Mouse (Mus musculus): ENCODE data around the gene Trappc6b. TPM values are rescaled to one million over a fixed set of nuclear protein-coding genes. Genes with fewer than 3 reads are reported as not detected.
A peak's percentile ranks its signal among the peaks of the same experiment; 100 is the strongest.
"Not testable (repeated sequence)": the region's sequence is repeated elsewhere in the genome, so short reads cannot be mapped to it uniquely, and the experiment has no call there.

The Trappc6b gene
- polyA plus RNA-seq, 1 experiment, result not detected

DNA sequence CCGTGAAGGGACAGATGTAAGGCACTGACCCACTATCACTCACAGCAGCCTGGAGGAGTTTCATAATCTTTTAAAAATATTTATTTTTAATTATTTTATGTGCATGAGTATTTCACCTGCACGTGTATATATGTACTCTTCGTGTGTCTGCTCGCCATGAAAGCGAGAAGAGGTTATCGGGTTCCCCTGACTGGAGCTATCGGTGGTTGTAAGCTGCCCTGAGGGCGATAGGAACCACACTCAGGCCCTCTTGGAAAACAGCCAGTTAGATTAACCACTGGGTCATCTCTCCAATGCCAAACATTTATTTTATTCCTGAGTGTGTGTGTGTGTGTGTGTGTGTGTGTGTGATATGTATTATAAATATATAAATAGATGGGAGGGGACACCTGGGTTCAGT, 3.6 kb upstream of the Trappc6b start:
- Histone ChIP-seq H3K4me1 (ENCODE audit: control insufficient read depth, insufficient read depth, low read length) (no peaks in the 10 kb centered on the region), H3K4me3 (ENCODE audit: insufficient read depth, low read depth, low read length) (no peak overlapping the region), H3K27ac (ENCODE audit: insufficient read depth, low read depth, low read length) (no peak overlapping the region)
- TF ChIP-seq CTCF (IDR thresholded peaks at IDR 0.05; ENCODE audit: insufficient read depth, low read depth, low read length), result no peak
- TF ChIP-seq POLR2A (IDR thresholded peaks at IDR 0.05; ENCODE audit: insufficient read depth, low read depth, low read length), result no peak
- whole genome bisulfite sequencing, result 82% methylated on average over 8 of the region's 8 CpGs

DNA sequence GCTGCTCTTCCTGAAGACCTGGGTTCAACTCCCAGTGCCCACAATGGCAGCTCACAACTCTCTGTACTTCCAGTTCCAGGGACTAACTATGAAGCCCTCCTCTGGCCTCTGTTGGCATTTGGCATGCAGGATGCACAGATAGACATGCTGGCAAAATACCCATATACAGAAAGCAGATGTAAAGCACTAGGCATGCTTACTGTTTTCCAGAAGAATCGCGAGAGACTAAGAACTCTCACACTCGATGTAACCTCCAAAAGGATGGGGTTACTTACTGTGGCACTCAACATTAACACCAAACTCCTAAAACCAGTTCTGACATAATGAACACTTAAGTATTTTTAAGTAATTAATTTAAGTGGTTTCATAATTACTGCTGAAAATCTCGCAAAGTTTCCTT, 950 bp downstream of the Trappc6b start:
- no peak overlapping the region for H3K27ac ChIP-seq (ENCODE audit: insufficient read depth, low read depth, low read length)
- peak overlapping the region; percentile 70 for H3K4me3 ChIP-seq (ENCODE audit: insufficient read depth, low read depth, low read length)
- TF ChIP-seq POLR2A (IDR thresholded peaks at IDR 0.05; ENCODE audit: insufficient read depth, low read depth, low read length) (no peak), CTCF (IDR thresholded peaks at IDR 0.05; ENCODE audit: insufficient read depth, low read depth, low read length) (no peak)
- H3K4me1 ChIP-seq (ENCODE audit: control insufficient read depth, insufficient read depth, low read length), result 0 out of 2 replicates have a peak, but pooled peaks cover 2% of the 10 kb centered on the region
- 24% methylated on average over 4 of the region's 4 CpGs for WGBS

DNA sequence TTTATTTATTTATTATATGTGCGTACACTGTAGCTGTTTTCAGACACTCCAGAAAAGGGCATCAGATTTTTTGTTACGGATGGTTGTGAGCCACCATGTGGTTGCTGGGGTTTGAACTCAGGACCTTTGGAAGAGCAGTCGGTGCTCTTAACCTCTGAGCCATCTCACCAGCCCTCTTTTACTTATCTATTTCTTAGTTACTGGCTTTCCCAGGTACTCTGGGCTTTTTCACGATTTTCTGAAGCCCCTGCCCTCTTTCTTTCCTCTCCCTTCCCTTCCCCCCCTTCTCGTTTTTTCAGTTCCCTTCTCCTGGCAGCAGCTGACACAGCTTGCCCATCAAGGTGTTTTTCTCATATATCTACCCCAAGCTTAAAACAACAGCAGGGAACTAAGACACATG, 3.0 kb downstream of the Trappc6b start:
- 88% methylated on average over 5 of the region's 5 CpGs for WGBS
- H3K27ac ChIP-seq (ENCODE audit: insufficient read depth, low read depth, low read length); H3K4me1 ChIP-seq (ENCODE audit: control insufficient read depth, insufficient read depth, low read length); H3K4me3 ChIP-seq (ENCODE audit: insufficient read depth, low read depth, low read length): not testable (repeated sequence)

DNA sequence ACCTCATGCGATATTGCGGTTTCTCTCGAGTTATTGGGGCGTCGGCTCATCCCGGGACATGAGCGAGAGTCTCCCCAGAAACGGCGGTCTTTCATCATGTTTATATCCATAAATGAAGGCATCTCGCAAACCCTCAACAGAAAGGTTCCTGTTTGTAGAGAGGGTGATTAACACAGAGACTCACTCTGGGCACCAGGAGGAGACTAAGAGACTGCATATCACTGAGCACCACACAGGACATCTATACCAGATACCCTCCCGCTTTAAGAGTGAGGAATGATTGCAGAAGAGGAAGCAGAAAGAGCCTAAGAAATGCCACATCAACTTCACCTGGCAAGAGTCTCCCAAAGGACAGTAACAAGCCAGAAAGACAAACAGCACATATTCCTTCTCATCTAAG, 5.0 kb downstream of the Trappc6b start:
- no peak for TF ChIP-seq POLR2A (IDR thresholded peaks at IDR 0.05; ENCODE audit: insufficient read depth, low read depth, low read length)
- Histone ChIP-seq H3K27ac (ENCODE audit: insufficient read depth, low read depth, low read length) (no peak overlapping the region), H3K4me1 (ENCODE audit: control insufficient read depth, insufficient read depth, low read length) (peaks cover 5% of the 10 kb centered on the region; the same call in 1 of the 2 replicates), H3K4me3 (ENCODE audit: insufficient read depth, low read depth, low read length) (no peak overlapping the region)
- 98% methylated on average over 11 of the region's 11 CpGs for WGBS

DNA sequence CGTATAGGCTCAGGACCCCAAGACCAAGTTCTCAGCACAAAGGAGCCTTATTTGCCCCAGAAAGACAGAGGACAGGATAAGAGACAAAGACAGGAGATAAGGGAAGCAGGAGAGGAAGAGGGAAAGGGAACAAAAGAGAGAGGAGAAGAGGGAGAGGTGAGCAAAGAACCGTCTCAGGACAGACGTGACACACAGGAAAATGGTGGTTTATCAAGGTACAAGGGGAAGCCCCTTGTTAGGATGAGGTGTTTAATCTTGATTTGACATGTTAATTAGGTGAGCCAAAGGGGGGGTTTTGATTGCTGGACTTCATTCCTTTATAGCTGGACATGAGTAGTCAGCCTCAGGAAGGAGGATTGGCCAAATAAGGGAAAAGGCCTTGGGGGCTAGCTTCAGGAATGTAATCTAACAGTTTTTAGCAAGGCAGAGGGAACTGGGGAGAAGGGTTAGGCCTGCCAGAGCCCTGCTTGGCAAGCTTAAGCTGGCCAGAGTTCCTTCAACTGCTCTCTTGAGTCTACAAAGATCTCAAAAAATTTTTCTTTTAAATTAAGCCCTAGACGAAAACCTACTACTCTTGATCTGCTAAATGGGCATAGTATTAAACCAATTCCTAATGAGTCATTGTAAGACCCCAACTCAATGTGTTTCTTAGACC, 5.9 kb downstream of the Trappc6b start:
- WGBS, result 81% methylated on average over 4 of the region's 4 CpGs
- TF ChIP-seq CTCF (IDR thresholded peaks at IDR 0.05; ENCODE audit: insufficient read depth, low read depth, low read length) (no peak), POLR2A (IDR thresholded peaks at IDR 0.05; ENCODE audit: insufficient read depth, low read depth, low read length) (no peak)
- Histone ChIP-seq H3K27ac (ENCODE audit: insufficient read depth, low read depth, low read length) (no peak overlapping the region), H3K4me1 (ENCODE audit: control insufficient read depth, insufficient read depth, low read length) (peaks cover 5% of the 10 kb centered on the region; the same call in 1 of the 2 replicates), H3K4me3 (ENCODE audit: insufficient read depth, low read depth, low read length) (no peak overlapping the region)

DNA sequence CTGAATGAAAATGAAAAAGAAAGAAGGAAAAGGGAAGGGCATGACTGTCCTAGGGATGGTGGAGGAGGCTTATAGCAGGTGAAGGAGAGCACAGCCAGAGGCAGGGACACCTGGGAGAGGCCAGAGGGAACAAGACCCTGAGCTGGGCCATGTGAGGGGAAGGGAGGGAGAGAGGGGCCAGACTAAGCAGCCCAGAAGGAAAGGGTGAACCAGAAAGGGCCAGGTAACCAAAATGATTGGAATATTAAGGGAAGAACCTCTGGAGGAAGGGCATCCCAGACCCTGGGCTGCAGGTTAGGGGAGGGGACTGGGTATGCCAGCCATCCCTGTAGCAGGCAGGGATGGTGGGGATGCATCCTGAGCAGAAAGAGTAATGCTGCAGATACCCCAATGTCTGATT, 7.3 kb downstream of the Trappc6b start:
- H3K27ac ChIP-seq (ENCODE audit: insufficient read depth, low read depth, low read length), result no peak overlapping the region
- H3K4me3 ChIP-seq (ENCODE audit: insufficient read depth, low read depth, low read length), result no peak overlapping the region
- TF ChIP-seq CTCF (IDR thresholded peaks at IDR 0.05; ENCODE audit: insufficient read depth, low read depth, low read length) (no peak), POLR2A (IDR thresholded peaks at IDR 0.05; ENCODE audit: insufficient read depth, low read depth, low read length) (no peak)
- H3K4me1 ChIP-seq (ENCODE audit: control insufficient read depth, insufficient read depth, low read length), result peaks cover 3% of the 10 kb centered on the region; the same call in 1 of the 2 replicates

DNA sequence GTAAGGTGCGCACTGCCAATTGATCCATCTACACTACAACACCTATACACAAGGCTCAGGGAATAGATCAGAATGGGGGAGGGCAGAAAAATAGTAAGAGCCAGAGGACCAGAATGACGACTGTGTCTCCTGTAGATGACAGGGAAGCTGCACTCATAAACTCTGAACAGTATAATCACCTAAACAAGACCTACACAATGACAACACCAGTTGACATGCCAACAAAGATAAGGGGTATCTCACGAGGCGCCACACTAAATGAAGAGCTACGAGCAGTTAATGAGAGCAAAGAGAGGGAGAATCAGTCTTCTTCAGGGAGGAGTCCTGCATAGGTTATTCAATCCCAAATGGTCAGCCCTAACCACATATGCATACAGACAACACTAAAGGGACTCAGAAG, 8.1 kb downstream of the Trappc6b start:
- TF ChIP-seq CTCF (IDR thresholded peaks at IDR 0.05; ENCODE audit: insufficient read depth, low read depth, low read length), result no peak
- Histone ChIP-seq H3K27ac (ENCODE audit: insufficient read depth, low read depth, low read length) (no peak overlapping the region), H3K4me1 (ENCODE audit: control insufficient read depth, insufficient read depth, low read length) (peaks cover 3% of the 10 kb centered on the region; the same call in 1 of the 2 replicates), H3K4me3 (ENCODE audit: insufficient read depth, low read depth, low read length) (no peak overlapping the region)
- 94% methylated on average over 5 of the region's 5 CpGs for WGBS

DNA sequence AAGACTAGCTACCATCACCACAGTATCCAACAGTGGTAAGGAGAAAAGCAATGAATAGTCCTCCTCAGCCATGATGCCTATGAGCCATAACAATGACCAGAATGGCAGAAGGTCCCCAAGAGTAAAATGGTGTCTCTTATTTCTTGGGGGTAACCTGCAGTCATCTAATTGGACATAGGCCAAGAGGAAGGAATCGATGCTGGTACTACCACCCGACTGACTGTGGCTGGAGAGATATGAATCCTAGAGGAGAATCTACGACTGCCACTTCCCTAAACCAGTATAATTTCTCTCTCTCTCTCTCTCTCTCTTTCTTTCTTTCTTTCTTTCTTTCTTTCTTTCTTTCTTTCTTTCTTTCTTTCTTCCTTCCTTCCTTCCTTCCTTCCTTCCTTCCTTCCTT, 8.8 kb downstream of the Trappc6b start:
- Histone ChIP-seq H3K4me1 (ENCODE audit: control insufficient read depth, insufficient read depth, low read length) (peaks cover 3% of the 10 kb centered on the region; the same call in 1 of the 2 replicates), H3K4me3 (ENCODE audit: insufficient read depth, low read depth, low read length) (no peak overlapping the region), H3K27ac (ENCODE audit: insufficient read depth, low read depth, low read length) (no peak overlapping the region)
- no peak for TF ChIP-seq POLR2A (IDR thresholded peaks at IDR 0.05; ENCODE audit: insufficient read depth, low read depth, low read length)
- no peak for TF ChIP-seq CTCF (IDR thresholded peaks at IDR 0.05; ENCODE audit: insufficient read depth, low read depth, low read length)
- 94% methylated on average over 3 of the region's 3 CpGs for WGBS

DNA sequence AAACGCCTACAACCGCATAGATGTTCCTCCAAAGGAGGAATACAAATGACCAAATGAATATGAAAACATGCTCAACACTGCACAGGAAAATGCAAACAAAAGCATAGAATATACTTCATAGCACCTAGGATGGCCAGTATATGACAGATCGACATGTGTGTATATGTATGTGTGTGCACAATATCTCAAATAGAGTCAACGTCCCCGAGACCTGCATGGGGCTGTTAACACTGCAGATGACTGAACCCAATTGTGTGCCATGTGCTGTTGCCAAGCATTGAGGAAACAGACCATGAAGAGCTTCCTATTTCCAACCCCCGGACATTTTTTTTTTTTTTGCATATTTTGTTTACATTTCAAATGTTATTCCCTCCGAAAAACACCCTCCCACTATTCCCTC, 20.4 kb downstream of the Trappc6b start:
- no peak for TF ChIP-seq POLR2A (IDR thresholded peaks at IDR 0.05; ENCODE audit: insufficient read depth, low read depth, low read length)
- no peak for TF ChIP-seq CTCF (IDR thresholded peaks at IDR 0.05; ENCODE audit: insufficient read depth, low read depth, low read length)
- WGBS, result 34% methylated on average over 7 of the region's 7 CpGs
- Histone ChIP-seq H3K27ac (ENCODE audit: insufficient read depth, low read depth, low read length) (no peak overlapping the region), H3K4me1 (ENCODE audit: control insufficient read depth, insufficient read depth, low read length) (0 out of 2 replicates have a peak, but pooled peaks cover 3% of the 10 kb centered on the region), H3K4me3 (ENCODE audit: insufficient read depth, low read depth, low read length) (no peak overlapping the region)
